Mouse (Mus musculus) small intestine, adult 2 months (tissue): ENCODE results near the gene Espl1.

Experiments used
- CTCF ChIP-seq: fragments of 200-500 bp; IDR thresholded peaks from 2 replicates; pipeline ENCODE4 v1.5.1; 2012; ENCODE audit warnings: low read depth, mild to moderate bottlenecking, control low read depth, inconsistent platforms, low read length, moderate library complexity, mixed read lengths; ENCODE audit not compliant: insufficient replicate concordance, insufficient read length; ENCODE audit errors: extremely low read depth
- POLR2A ChIP-seq: fragments of 200-500 bp; IDR thresholded peaks from 2 replicates; pipeline ENCODE4 v1.6.1; 2012; ENCODE audit warnings: low read depth, mild to moderate bottlenecking, control low read depth, inconsistent platforms, low read length, moderate library complexity

GRCm38 (mm10) chr15:102256431-102257201, 39.5 kb upstream of the Espl1 start:
- TF ChIP-seq CTCF: no peak
- TF ChIP-seq POLR2A: no peak
